Mouse (Mus musculus): Measurements from ENCODE around the gene Gm9837. TPM values are rescaled to one million over a fixed set of nuclear protein-coding genes. Genes with fewer than 3 reads are reported as not detected.

Gene Gm9837
- polyA plus RNA-seq, 1 experiment = not detected

DNA sequence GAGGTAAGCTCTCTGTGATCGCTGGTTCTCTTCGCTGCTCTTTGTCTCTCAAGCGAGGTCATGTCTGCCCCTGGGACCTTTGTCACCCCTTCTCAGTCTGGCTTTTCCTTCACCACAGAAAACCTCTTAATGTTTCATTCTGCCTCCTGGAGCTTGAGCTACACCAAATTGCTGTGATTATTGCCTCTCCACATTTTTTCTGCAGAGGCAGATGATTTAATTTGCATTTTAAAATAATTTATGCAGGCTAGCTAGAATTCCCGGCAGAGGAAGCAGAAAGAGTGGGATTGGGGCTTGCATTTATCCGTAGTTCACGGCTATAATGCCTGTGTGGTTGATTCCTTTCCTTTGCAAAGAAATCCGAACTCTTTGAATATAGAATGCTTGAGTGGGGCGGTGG, 5.3 kb upstream of the Gm9837 start:
- no peak for TF ChIP-seq GATA1 (IDR thresholded peaks at IDR 0.05; ENCODE audit: low read length)

DNA sequence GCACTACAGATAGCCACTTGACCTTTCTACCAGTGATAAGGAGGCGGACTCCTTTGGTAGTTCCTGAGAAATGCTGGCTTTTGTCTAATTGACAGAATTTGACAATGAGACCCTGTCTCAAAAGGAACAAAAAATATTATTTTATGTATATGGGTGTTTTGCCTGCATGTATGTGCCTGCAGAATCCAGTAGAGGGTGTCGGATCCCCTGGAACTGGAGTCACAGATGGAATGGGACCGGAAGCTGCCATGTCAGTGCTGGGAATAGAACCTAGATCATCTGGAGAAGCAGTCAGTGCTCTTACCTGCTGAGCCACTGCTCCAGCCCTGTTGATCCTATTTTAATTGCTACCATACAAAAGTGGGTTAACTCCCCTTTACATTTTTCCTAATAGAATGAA, 2.4 kb upstream of the Gm9837 start:
- no peak for TF ChIP-seq GATA1 (IDR thresholded peaks at IDR 0.05; ENCODE audit: low read length)

DNA sequence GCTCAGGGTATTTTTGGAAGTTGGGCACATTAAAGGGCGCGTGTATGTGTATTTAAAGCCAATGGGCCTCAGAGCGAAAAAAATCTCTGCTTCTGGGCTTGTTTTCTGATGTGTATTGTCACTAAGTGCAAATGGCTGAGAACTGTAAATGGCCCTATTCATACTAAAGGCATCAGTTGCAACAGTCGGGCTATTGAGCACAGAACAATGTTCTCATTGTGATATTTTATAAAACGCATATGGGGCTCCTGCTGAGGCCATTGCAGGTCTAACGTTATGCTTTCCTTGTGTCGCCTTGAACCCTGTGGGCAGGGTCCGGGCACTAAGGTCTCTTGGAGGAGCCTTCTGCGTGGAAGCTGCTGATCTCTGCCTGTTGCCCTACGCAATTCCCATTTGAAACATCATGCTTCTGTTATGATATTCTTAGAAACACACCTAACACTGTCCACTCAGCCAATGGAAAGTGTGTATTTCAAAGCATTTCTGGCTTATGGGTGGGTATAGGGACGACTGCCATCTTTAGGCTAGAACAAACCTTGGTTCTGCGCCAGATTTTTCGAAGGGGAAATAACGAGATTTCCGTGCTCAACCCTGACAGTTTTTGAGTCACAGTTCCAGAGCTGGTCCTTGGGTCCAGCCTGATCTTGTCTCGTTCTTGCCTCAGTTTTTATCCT, 848 bp downstream of the Gm9837 start:
- TF ChIP-seq GATA1 (IDR thresholded peaks at IDR 0.05; ENCODE audit: low read length) = no peak

DNA sequence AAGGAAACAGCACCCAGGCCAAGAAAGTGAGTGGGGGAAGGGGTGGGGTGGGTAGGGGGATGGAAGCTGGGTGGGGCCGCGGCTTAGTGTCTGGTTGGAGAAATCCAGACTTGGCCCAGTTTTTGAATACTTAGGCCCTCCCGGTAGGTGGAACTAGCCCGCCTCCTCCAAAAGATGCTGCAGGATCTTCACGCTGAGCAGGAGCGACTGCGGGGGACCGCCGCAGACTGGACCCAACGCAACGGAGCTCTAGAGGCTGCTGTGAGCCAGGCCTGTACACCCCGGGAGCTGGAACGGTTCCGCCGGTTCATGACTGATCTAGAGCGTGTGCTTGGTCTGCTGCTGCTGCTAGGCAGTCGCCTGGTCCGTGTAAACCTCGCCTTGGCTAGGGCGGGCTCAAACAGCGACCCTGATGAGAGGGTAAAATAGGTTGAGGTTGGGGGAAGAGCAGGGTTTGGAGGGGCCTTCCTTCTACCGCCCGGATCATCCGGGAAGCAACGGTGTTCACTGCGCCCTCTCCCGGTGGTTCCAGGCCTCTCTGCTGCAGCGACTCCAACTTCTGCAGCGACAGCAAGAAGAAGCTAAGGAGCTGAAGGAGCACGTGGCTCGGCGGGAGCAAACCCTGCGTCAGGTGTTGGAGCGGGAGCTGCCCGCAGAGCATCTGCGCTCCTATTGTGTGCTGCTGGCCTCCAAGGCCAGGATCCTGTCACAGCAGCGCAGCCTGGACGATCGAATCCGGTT, 3.9 kb downstream of the Gm9837 start:
- no peak for TF ChIP-seq GATA1 (IDR thresholded peaks at IDR 0.05; ENCODE audit: low read length)

DNA sequence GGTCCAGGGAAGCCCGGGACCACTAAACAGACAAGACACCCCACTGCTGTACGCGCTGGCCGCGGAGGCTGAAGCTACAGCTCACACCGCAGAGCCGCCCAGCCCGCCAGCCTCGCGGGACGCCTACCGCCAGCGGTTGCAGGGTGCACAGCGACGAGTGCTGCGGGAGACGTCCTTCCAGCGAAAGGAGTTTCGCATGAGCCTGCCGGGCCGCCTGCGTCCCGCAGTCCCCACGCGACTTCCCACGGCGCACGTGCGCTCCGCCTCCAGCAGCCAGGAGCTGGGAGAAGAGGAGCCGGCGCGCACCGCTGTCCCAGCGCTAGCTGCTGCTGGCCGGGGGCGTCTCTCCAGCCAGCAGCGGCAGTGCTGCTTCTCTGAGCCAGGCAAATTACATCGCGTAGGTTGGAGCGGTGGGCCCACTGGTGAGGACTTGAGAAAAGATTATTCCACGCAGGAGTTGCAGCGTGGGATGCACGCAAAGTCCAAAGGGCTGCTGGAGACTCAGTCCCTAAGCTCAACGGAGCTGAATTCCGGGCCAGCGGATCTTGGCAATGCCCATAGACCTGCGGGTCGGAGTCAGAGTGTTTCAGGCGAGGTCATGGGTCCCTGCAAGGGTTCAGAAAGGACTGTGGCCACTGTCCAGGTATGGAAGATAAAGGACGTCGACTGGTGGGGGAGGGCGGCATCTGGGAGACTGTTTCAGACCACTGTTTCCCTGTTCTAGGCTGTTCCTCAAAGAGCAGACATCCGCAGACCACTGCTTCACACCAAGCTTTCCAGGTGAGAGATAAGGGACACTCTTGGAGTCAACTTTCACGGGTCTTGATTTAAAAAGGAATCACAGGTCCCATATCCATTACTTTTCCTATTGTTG, 6.5 kb downstream of the Gm9837 start:
- TF ChIP-seq GATA1 (IDR thresholded peaks at IDR 0.05; ENCODE audit: low read length) = no peak

DNA sequence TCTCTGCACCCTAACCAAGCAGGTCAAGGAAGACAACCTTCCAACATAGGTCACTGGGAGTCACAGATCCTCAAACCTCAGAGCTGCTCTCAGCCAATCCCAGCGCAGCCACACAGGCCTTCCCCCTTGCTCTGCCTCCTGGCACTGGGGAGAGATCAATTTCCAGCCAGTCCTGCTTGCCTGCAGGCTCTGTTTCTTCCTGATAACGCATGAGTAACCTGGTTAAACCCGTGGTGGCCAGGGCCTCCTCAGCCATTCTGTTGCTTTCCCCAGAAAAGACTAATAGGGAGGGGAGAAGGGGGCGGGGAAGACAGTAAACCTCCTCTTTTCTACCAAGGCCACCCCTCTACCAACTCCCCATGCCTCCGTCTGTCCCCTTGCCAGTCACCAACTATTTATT, 8.6 kb downstream of the Gm9837 start:
- no peak for TF ChIP-seq GATA1 (IDR thresholded peaks at IDR 0.05; ENCODE audit: low read length)

DNA sequence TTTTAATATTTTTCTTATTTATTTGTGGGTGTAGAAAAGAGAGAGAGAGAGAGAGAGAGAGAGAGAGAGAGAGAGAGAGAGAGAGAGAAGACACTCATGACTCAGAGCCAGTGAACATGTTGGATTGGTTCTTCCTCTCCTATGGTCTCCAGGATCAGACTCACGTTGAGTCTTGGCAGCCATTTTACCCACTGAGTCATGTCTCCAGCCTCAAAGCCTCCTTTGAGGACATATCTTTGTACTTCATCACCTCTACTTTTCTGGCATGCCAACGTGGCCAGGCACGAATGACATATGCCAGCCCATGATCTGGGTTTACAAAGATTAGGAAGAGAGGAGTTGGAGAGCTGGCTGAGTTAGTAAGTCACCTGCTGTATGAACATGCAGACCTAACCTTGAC, 10.1 kb downstream of the Gm9837 start:
- TF ChIP-seq GATA1 (IDR thresholded peaks at IDR 0.05; ENCODE audit: low read length) = no peak

DNA sequence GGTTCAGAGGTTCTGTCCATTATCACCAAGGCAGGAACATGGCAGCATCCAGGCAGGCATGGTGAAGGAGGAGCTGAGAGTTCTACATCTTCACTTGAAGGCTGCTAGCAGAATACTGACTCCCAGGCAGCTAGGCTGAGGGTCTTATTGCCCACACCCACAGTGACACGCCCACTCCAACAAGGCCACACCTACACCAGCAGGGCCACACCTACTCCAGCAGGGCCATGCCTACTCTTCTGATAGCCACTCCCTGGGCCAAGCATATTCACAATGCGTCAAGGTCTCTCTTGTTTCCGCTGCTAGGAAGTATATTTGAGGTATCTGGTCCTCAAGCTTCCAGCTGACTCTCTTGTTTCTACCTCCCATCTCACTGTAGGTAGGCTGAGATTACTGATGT, 11.3 kb downstream of the Gm9837 start:
- no peak for TF ChIP-seq GATA1 (IDR thresholded peaks at IDR 0.05; ENCODE audit: low read length)

DNA sequence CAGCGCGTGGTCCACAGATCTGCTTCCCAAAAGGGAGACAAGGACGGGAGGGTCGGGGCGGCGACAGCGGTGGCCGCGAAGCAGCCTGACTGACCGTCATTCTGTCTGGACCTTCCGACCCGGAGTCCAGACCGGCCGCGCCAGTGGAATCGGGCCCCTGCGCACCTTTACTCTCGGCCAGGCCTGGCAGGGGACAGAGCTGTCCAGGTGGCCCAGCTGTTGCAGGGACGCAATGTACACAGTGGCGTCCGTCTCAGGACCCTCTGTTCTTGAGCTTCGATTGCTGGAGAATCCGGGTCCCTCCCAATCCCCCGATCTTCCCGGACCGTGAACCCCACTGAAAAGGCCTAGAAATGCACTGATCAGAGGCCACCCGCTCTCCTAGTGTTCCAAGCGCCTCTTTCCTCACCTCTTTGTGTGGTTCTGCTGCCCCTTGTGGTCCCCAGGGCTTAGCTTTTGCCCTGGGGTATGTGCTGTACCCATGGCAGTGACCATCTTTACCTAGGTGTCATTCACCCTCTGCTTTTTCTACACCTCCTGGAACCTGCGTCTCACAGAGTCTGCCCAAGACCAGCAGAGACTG, 12.8 kb downstream of the Gm9837 start:
- TF ChIP-seq GATA1 (IDR thresholded peaks at IDR 0.05; ENCODE audit: low read length) = no peak

DNA sequence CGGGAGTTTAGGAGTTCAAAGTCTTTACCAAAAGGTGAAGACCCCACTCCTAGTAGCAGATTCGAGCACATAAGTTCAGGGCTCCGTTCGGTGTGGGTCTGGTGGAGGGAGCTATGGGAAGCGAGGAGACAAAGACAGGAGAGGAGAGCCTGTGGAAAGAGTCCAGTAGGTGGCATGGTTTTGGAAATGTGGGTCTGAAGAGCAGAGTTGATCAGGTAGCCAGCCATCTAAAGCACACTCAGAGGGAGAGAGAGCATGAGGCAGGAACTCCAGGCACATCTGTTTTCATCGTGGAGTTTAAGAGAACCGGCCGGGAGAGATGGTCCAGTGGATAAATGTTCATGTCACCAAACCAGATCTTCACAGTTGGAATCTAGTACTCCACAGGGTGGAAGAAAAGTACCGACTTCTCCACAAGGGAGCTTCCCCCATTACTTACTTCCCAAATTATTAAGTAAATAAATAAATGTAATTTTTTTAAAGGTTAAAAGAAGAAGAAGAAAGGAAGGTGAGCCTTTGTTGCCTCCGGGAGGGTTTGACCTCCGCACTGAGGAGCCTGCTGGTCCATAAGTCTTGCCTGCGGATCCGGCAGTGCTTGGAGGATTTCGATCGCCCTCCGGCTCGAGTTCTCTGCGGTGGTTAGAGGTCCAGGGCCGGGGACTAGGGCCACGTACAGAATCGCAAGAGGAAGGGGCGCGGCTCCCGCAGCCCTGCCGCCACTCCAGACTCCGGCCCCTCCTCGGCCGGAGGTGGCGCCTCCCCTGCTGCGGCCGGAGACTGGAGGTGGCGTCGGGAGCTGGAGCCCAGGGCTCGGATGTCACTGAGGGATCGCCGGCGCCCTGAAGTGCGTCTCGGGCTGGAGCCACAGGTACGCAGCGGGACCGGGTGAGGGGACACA, 13.6 kb downstream of the Gm9837 start, which contains the start of the genes Gm10447 and Shroom1:
Gene Gm10447 (minus strand): TSS at position 637 of the 898 bp plus-strand sequence.
Gene Shroom1 (plus strand): TSS at position 732 of the 898 bp plus-strand sequence.
- no peak for TF ChIP-seq GATA1 (IDR thresholded peaks at IDR 0.05; ENCODE audit: low read length)

DNA sequence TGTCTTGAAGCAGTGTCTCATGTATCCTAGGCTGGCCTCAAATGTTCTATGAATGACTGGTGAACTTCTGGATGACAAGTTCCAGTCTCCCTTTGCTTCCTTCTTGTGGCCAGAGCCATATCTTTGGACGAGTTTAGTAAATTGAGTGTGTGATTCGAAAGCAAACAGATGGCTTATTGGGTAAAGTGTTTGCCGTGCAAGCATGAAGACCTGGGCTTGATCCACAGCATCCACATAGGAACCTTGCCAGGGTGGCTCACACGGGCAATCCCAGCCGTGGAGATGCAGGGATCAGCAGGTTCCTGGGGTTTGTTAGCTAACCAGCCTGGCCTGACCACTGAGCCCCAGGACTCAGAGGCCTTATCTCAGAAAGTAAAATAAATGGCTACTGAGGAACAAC, 17.2 kb downstream of the Gm9837 start:
- no peak for TF ChIP-seq GATA1 (IDR thresholded peaks at IDR 0.05; ENCODE audit: low read length)

DNA sequence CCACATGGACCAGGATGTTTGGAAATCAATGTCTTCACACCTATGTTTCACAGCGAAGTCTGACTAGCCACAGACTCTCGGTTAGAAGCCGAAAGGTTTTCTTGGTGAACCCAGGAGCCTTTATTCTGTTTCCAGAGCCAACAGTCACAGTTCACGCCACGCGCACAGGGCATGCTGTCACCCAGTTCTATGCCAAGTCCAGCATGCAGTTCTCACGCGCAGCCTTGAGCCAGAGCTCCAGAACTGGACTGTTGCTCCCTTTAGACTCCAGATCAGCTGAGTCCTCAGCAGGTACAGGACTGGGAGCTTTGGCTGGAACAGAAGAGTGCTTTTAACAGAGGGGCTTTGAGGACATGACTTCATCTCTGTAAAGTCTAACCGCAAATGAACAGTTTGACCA, 17.9 kb downstream of the Gm9837 start:
- no peak for TF ChIP-seq GATA1 (IDR thresholded peaks at IDR 0.05; ENCODE audit: low read length)

DNA sequence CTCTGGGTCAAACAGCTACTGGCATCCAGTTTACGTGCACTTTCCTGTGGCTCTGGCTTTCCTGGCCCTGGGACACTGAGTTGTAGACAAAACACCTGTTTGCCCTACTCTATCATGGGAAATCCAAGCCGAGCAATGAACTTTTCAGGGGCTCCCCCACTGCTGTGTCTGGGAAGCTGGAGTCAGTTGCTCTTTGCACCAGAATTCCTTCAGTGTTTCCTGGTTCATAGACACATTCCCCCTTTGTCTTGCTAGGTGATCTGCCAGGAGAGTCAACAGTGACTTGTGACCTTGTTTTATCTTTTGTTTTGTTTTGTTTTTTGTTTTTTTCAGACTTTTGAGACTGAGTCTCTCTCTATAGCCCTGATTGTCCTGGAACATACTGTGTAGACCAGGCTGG, 18.9 kb downstream of the Gm9837 start:
- TF ChIP-seq GATA1 (IDR thresholded peaks at IDR 0.05; ENCODE audit: low read length) = no peak

DNA sequence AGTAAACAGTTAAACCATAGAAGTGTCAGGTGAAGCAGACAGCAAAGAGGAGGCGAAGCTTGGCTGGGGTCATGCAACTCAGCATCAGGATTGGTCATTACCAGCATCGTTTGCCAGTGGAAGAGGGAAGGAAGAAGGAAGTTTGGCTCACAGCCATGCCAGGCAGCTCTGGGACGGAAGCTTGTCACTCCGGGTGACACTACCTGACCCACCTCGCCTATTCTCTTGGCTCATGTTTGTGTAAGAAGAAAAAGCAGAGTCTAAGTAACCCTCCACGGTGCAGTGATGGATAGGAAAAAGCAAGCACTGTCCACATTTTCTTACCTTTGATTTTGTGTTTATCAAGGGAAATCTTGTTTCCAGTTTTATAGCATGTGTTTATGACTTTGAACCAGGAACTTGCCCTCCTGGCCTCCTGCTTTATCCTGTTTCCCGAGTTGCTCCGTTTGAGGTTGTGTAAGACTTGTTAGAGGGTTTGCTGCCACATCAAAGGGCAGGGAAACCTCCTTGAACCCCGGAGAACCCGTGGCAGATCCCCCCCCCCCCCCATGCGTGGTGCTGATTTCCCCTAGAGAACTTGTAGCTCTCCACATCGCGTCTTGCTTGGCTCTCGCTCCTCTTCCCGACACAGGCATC, 20.1 kb downstream of the Gm9837 start:
- TF ChIP-seq GATA1 (IDR thresholded peaks at IDR 0.05; ENCODE audit: low read length) = no peak
